Mouse (Mus musculus) gastrocnemius, postnatal 14 days (tissue): ENCODE measurements around the gene Sv2a. TPM values are rescaled to one million over a fixed set of nuclear protein-coding genes. Genes with fewer than 3 reads are reported as not detected.
A peak's percentile ranks its signal among the peaks of the same experiment; 100 is the strongest.

Experiments
- DNase-seq: peaks from one replicate; pipeline ENCODE4 v3.0.0; 2021; ENCODE audit warnings: mixed read lengths
- intact Hi-C: fragments of 180-260 bp; cut with DNase I; formaldehyde crosslinking; loops from one replicate; pipeline ENCODE4 v1.15.1; 2025; ENCODE audit warnings: low total_unique reads
- microRNA-seq, 2 experiments: library from miRNA; unstranded; fragments of <30 nt; microRNA quantifications; one replicate each; pipeline ENCODE4 v1.2.0; 2021
- total RNA-seq, 2 experiments: library from RNA; stranded (reverse); gene quantifications; 2 replicates each; pipeline ENCODE4 v1.2.3; 2021

The Sv2a gene
- total RNA-seq, 2 experiments from 2014 or later = 1.8 to 4.0 TPM

DNA sequence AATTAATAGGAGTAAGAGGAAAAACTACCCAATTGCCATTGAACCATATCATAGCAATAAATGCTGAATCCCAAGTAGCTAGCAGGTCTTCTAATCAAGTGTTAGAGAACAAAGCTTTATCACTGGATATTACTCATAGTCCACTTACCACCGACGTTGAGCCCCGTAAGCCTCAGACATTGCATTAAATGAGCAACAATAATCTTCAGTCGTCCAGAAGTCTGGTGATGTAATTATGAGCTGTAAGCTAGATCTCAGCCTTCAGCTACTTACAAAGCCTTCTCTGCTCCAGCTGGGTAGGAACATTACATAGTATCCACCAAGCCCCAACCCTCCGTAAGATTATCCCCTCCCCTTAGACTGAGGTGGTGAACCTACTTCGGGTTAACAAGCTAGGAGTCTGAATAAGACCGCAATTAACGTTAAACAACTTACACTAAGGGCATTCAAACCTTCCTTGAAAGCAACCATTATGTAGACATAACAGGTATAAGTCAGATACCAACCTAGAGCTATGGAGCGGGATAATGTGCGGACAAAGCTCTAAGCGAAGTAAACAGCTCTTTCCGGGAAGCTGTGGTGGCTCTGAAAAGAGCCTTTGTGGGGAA lies 57.1 kb downstream of the Sv2a start:
- DNase-seq = no peak
- intact Hi-C loops = loop anchor here (10.0 kb wide), 1 partner anchor 163 kb away; no protein-coding TSS in a partner anchor

DNA sequence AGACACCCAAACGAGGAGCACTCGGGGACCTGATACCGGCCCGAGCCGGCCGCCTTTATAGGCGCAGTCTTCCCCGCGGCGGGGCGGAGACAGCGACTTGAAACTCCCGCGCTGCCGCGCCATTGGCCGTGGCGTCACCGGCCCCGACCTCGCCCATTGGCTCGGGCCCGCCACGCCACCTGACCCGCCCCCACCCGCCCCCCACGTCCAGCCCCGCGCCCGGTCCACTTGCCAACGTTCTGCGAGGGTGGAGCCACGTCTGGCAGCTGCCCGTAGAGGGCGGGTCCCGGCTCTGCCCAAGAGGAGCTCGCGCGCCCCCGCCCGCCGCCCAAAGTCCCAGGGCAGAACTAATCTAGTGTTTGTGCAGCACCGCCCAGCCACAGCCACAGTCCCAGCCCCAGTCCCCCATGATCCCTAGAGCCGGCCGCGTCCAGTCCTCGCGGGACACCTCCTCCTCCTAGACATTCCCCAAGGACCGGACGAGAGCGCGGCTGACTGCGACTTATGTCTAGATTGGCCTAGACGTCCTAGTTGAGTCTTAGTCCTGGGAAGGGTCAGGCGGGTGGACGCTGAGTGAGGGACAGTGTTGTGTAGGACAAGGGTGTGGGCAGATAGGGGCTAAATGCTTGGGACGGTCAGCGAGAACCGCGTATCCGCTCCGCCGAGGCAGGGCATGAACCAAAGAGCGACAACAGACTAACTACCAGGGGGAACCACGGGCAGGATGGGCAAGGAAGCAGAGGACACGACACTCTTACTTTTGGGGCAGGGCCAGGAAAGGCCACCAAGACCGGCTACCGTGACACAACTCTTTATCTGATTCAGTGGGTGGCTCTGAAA lies 58.2 kb downstream of the Sv2a start, which contains the start of gene Hist2h3c2:
Hist2h3c2 (minus strand) TSS at position 174 of the 840 bp plus-strand sequence.
- intact Hi-C loops = loop anchor here (10.0 kb wide), 1 partner anchor 164 kb away; no protein-coding TSS in a partner anchor
- peak; percentile 42 for DNase-seq

DNA sequence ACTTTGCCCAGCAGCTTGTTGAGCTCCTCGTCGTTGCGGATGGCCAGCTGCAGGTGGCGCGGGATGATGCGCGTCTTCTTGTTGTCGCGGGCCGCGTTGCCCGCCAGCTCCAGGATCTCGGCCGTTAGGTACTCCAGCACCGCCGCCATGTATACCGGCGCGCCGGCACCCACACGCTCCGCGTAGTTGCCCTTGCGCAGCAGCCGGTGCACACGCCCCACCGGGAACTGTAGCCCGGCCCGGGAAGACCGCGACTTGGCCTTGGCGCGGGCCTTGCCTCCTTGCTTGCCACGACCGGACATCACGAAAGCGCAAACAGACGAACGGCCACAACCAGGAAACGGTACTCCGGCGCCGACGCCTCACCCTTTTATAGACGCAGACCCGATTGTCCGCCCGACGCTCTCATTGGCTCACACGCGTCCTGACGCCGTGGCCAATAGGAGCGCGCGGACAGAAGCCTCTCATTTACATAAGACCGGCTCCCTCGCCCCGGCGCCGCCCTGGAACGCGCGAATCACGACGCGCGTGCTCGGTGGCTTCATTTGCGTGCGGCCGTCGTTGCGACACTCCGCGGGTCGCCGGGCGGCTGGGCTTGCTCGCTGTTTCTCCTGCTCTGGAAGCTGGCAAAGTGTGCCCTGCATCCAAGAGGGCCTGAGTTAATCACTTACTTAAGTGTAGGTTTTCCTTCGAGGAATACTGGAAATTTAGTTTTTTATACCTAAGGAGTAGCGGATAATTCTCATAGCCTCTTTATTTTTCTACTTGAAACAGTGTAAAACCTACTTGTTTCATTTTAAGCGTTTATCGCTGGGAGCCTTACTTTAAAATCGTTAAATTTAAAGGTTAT lies 59.2 kb downstream of the Sv2a start, which contains the start of gene Hist2h2aa2:
Hist2h2aa2 (minus strand) TSS at position 328 of the 850 bp plus-strand sequence.
- DNase-seq = peak; percentile 93
- intact Hi-C loops = loop anchor here (10.0 kb wide), 1 partner anchor 165 kb away; no protein-coding TSS in a partner anchor

DNA sequence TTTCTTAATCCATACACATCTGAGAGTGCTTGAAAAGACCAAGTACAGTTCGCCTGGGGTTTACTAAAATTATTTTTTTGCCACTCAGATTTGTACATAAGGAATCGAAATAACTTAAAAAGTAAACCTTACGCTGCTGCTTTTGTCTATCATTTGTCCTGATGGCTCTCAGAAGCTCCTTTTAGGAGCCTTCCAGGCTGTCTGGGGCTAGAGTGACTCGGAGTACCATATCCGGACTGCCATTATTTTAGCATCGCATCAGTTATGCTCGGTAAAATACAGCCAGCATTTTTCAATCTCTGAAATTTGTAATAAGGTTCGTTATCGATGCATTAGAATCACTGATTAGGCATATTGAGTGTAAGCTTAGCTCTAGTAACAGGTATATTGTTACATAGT lies 59.8 kb downstream of the Sv2a start:
- no peak for DNase-seq
- intact Hi-C loops = no loop called here

DNA sequence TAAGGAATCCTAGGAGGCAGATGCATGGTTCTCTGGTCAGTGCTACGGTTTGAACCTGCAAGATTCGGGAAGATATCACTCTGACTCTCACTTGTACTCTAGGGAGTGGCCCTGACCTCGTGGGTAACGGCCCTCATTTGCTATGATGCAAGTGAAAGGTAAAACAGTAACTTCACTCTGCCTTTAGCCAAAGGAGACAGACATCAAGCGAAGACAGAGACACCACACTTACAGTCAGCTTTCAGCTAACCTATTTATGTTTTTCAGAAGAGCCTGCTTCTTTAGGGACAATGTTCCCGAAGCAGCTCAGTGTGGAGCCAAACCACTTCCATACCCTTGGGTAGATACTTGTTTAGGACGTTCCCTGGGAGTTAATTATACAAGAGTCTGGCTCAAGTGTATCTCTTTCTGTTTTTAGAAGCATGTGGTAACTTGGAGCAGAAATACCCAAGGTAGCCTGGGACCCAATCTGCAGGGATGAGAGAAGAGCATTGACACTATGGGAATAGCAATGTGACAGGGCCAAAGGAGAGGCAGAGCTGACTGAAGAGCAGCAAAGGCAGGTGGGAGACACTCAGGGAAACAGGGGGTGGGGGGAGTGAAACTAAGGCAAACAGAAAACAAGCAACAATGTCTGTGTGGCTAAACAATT lies 63.1 kb downstream of the Sv2a start:
- DNase-seq = no peak
- intact Hi-C loops = no loop called here

Small RNAs within 50 kb of the gene (microRNA-seq; reads per million reads assigned to microRNA genes)
- 0 reads per million in 2 experiments for gene Gm44492
- 0 reads per million in 2 experiments for gene Gm47311

Other genes with a start within 250 kb of the Sv2a start
- gene Plekho1, start 185.2 kb upstream of the Sv2a start, total RNA-seq = 10 to 100 TPM; 30.0 to 50.8 TPM
- 10 to 100 TPM; 21.4 to 23.6 TPM for gene Vps45, start 122.7 kb upstream of the Sv2a start, total RNA-seq
- 10 to 100 TPM; 44.4 to 44.7 TPM for gene Otud7b, start 76.6 kb upstream of the Sv2a start, total RNA-seq
- gene Mtmr11, start 19.1 kb upstream of the Sv2a start, total RNA-seq = 1 to 10 TPM; 4.1 to 5.2 TPM
- 10 to 100 TPM; 10.3 to 13.2 TPM for gene Sf3b4, start 8.8 kb upstream of the Sv2a start, total RNA-seq
- gene Bola1, start 38.6 kb downstream of the Sv2a start, total RNA-seq = 10 to 100 TPM; 26.4 to 27.7 TPM
- 1 to 10 TPM; 3.4 to 7.1 TPM for gene Hist2h2ab, start 38.7 kb downstream of the Sv2a start, total RNA-seq
- gene Hist2h2ac, start 39.7 kb downstream of the Sv2a start, total RNA-seq = 10 to 100 TPM; 33.7 to 41.7 TPM
- 1 to 10 TPM; 4.3 to 4.4 TPM for gene Hist2h2be, start 40.0 kb downstream of the Sv2a start, total RNA-seq
- 10 to 100 TPM; 30.3 to 31.5 TPM for gene Hist2h3c2, start 58.0 kb downstream of the Sv2a start, total RNA-seq
- gene Hist2h2aa2, start 59.1 kb downstream of the Sv2a start, total RNA-seq = 100 to 1,000 TPM; 353 to 418 TPM
- gene Hist2h2aa1, start 64.3 kb downstream of the Sv2a start, total RNA-seq = 10 to 100 TPM in 1 of 2 experiments, 1 to 10 TPM in 1; 3.3 to 12.8 TPM
- gene Hist2h3c1, start 65.5 kb downstream of the Sv2a start, total RNA-seq = not detected
- 10 to 100 TPM; 20.5 to 21.2 TPM for gene Hist2h4, start 82.2 kb downstream of the Sv2a start, total RNA-seq
- 100 to 1,000 TPM; 154 to 189 TPM for gene Hist2h3b, start 87.5 kb downstream of the Sv2a start, total RNA-seq
- gene Hist2h2bb, start 88.6 kb downstream of the Sv2a start, total RNA-seq = 100 to 1,000 TPM; 160 to 175 TPM
- gene Fcgr1, start 112.8 kb downstream of the Sv2a start, total RNA-seq = under 1 TPM; 0.33 to 0.45 TPM